Mouse (Mus musculus): ENCODE data around the gene Rbp1.

Gene Rbp1

DNA sequence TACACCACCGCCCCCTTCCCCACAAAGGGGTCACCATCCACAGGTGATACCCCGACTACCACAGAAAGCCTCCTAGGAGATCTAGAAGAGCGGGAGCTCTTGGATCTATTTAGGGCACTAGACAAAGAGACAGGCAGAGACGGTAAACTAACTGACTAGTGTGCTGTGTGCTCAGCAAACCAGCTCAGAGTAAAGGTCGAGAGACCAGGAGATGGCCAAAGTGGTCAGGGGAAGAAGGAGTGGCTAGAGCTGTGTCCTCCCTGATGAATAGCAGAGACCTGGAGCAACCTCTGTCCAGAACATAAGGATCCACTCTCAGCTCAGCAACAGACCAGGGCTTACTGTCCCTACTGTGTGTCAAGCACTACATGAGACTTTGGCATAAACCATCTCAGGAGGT is at the start of gene Rbp1:
Gene Rbp1, plus strand, starts transcription at position 306 of the 400 bp plus-strand sequence.
- no peak for DNase-seq (ENCODE audit: low read depth)

- DNase-seq (ENCODE audit: low read depth) = no peak
These were observed 49.4 kb upstream of the Rbp1 start for GRCm38 (mm10) chr9:98373358-98373757.

DNA sequence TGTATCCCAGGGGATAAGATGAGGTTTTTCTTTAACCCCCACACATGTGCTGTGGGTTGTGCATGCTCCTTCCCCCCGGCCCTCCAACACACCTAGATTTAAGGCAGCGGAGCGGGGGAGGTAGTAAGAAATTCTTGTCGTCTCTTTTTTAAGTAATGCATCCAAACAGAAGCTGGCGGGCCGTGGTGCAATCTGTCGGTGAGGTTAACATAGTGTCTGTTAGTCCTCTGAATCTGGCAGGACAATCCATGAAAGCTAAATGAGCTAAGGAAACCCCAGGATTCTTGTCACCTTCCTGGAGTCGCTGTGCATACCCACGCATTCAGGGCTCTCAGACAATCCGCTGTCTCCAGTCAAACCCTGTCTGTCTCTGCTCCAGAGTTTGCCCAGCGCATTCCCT is 47.9 kb upstream of the Rbp1 start:
- no peak for DNase-seq (ENCODE audit: low read depth)

DNA sequence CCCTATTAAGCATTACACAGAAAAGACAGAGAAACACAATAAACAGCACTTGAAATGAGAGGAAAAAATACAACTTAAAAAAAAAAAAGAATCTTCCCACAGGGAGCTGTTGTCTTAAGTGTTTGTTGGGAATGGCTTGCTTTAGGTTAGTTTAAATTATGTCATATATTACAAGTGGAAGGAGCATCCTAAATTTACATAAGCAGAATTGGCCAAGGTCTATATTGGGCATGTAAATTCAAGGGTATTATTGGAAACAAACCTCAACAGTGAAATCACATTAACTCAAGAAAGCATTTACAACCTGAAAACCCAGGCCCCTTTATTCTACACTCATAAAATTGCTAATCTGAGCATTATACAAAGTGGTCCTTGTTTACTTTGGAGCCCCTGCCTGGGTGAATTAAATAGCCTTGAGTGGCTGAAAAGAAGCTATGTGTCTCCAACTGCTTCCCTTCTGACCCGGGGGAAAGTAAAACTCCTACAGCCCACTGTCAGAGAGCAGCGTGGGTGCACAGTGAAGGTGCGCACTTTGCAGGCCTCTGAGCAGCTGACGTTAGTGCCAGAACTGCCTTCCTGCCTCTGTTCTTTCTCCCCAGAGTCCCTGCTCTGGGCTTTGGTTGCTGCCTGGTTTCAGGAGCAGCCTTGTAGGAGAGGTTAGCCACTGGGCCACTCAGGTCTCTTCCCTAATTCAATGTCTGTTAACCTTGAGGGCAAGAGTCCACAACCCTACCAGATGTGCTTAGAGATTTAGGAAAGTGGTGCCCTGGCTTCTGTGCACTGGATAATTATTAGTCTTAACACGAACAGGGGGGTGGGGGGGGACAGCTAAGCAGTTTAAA is 47.2 kb upstream of the Rbp1 start:
- DNase-seq (ENCODE audit: low read depth) = no peak

DNA sequence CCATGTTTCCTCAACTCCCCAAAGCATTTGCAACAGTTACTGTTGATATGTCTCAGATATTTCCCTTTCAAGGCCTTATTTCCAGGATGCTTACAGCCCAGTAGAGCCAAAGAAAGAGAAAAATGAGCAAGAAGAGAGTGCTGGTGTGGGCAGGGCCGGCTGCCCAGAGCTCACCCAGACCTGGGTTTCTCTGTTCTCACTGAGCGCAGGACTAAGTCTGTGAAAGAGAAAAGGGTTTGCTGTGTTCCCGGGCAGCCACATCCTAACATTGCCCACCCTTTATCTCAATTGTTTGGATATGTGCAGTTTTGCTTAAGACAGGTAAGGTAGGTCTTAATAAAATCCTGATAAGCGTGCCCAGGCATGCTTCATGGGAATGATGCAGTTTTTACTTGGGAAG is 43.0 kb upstream of the Rbp1 start:
- no peak for DNase-seq (ENCODE audit: low read depth)

GRCm38 (mm10) chr9:98380593-98380992 is 42.2 kb upstream of the Rbp1 start:
- DNase-seq (ENCODE audit: low read depth) = no peak

DNA sequence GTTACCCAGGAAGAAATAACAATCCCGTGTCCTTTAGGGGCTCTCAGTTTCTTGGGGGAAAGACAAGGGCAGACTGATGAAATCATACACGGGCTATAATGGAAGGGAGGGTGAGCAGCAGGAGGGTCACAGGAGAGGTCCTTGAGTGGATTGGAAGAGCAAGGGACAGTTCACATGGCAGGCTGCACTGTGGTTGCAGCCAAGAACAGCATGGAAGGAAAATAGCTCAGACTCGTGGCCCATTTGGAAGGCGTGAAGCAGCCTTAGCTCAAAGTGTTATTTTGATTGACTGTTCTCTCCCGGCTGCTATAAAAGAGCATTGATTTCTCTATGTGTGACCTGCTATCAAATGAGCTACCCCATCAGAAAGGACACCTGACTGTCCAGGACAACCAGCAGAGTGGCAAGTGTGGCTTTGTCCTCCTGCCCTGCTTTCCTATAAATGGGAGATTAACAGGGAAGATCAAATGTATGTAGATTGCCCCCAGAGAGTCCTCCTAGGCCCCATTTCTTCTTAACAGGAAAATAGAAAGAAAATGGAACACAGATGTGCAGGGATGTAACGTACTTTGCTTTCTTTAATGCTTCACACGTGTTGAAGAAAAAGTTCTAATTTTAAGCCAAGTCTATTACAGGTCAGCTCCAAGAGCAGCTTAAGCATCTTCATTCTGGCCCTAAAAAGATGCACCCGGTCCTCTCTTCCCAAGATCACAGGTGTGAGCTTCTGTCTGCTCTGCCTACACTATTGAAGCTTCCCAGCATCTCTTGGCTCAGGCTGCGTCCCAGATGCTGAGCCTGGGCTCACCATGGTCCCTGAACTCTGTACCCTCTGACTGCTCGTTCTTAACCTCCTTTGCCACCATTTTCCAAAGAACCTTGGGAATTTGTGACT is 34.8 kb upstream of the Rbp1 start:
- DNase-seq (ENCODE audit: low read depth) = no peak

DNA sequence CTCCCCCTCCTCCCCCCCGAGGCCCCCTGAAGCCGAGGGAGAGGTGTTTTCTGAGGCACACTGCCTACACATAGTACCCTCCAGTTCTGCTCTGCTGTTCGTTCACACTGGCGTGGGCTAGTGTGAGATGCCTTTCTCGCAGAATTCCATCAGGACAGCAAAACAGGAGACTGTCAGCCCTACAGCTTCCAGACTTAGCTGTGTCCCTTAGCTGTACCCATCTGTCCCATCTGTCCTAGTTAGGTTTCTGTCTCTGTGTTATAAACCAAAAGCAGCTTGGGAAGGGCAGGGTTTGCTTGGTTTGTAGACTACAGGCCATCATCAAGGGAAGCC is 34.2 kb upstream of the Rbp1 start:
- DNase-seq (ENCODE audit: low read depth) = no peak

DNA sequence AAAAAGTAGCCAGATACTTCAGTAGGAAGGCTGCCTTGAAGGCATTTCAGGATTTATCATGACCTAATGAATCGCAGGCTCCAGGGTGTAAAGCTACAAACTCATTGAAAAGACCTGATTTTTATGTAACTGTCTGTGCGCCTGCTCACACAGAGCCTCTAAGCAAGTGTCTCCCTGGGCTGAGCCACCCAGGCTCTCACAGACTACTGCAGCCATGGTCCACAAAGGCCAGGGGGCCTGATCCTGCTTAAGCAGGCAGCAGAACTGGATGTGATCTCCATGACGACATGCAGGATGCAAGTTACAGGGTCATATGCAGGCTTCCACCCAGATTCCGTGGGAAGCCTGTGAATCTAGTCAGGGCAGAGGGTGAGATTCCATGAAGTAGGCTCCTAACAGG is 29.3 kb upstream of the Rbp1 start:
- DNase-seq (ENCODE audit: low read depth) = no peak

DNA sequence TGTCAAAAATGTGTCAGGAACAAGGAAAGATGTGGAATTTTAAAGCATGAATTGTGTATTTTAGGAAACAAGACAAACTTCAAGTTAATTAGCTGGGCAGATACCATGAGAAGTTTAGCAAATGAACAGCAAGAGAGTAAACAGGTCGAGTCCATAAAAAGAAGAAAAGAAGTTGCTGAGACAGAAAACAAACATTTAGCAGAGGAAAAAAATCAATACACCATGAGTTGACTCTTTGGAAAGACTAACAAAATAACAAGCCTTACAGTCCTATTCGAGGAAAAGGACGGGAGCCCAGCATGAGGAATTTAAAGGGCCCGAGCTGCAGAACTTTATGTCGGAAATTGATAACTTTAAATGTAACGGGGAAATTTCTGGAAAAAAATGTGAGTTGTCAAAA is 25.6 kb upstream of the Rbp1 start:
- no peak for DNase-seq (ENCODE audit: low read depth)

DNA sequence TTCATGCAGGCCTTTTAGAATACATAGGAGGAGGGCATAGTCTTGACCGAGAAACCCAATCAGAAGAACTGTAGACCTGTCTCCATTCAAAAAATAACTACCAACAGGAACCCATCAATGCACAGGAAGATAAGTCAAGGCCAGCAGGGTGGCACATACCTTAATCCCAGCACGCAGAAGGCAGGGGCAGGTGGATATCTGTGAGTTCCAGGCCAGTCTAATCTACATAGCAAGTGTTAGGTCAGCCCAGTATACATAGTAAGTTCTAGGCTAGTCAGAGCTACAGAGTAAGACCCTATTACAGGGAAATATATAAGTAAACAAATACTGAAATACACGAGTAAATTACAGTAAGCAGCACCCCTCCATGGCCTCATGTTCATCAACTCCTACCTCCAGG is 24.9 kb upstream of the Rbp1 start:
- no peak for DNase-seq (ENCODE audit: low read depth)

GRCm38 (mm10) chr9:98400185-98400894 is 22.4 kb upstream of the Rbp1 start:
- DNase-seq (ENCODE audit: low read depth) = peak; percentile 45

DNA sequence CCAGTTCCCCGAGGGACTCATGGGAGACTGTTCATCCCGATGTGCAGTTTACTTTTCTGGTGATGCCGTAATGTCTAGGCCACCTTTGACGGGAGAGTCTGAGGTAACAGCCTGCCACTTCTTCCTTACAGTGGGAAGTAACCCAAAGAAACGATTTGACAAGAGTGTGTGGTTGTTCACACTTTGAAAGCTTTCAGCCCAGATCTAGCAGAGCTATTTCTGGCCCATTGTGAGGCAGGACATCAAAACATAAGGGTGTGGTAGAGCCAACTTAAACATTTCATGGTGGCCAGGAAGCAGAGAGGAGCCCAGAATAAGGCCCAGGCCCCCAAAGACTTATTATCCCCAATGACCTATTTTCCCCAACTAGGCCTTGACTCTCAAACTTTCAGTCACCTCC is 21.1 kb upstream of the Rbp1 start:
- DNase-seq (ENCODE audit: low read depth) = no peak

DNA sequence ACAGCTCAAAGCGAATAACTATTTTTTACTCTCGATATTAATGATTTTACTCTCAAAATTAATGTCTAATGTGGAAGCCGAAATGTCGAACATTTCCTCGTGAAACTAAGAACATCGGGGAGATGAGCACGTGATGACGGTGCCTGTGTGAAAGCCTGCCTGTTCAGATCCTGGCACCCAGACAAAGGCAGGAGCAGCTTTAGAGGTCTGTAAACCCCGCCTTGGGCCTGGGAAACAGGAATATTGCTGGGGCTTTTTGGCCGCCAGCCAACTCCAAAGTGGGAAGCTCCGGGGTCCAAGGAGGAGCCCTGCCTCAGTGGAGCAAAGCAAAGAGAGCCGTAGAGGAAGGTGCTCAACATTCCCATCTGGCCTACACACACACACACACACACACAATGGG is 15.0 kb upstream of the Rbp1 start:
- DNase-seq (ENCODE audit: low read depth) = no peak

- peak; percentile 84 for DNase-seq (ENCODE audit: low read depth)
These were observed 13.6 kb upstream of the Rbp1 start for GRCm38 (mm10) chr9:98409137-98409536.

- DNase-seq (ENCODE audit: low read depth) = no peak
These were observed 7.3 kb upstream of the Rbp1 start for GRCm38 (mm10) chr9:98415427-98415826.

DNA sequence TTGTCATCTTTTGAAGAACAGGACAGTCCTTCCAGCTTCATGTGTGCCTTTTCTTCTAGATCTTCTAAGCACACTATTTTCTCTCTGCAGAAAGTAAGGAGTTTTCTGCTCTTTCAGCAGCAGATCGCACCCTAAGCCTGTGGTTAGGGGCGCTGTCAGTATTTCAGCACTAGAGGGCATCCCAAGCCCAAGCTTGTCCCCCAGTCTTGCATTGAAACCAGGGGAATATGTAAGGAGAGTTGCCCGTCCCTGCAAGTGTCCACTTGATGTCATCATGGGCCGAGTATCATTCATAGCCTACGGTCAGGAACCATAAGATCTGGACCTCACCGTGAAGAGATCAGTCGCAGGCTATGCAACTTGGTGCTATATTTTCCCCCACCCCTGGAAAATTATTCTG is 4.8 kb upstream of the Rbp1 start:
- peak; percentile 73 for DNase-seq (ENCODE audit: low read depth)

DNA sequence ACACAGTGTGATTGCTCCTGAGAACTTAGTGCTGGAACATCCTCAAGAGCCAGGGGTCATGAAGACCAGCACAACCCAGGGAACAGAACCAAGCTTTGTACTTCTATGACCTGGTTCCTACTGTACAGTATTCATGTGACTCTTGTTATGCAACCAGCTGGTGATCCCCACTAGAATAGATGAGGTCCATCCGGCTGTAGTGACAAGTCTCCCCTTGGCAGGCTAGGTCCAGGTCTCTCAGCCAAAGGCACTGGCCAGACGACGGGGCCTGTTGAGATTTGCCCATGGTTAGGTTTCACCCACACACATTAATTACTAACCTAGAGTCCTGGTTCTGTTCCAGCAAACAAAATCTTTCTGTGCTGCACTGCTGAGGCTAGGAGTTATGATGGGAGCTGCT is 4.4 kb upstream of the Rbp1 start:
- DNase-seq (ENCODE audit: low read depth) = no peak

- DNase-seq (ENCODE audit: low read depth) = no peak
These were observed 2.1 kb upstream of the Rbp1 start for GRCm38 (mm10) chr9:98420666-98421065.

GRCm38 (mm10) chr9:98421903-98422302 is 858 bp upstream of the Rbp1 start:
- DNase-seq (ENCODE audit: low read depth) = no peak

DNA sequence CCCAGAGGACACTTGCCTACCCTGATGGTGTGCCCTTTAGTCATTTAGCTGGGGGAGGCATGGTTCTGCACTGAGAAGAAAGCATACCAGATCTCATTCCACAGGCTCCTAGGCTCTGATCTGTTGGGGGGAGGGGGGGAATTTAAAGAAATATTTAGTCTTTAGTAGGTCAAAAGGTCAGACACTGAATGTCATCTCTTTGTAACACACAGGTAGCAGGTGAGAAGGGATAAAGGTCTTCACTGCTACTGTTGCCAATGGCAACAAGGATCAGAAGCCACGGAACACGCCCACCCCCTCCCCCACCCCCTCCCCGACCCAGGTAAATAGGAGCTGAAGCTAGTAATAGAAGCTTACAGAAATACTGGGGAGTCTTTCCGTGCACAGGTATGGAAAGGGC is 930 bp downstream of the Rbp1 start:
- no peak for DNase-seq (ENCODE audit: low read depth)

DNA sequence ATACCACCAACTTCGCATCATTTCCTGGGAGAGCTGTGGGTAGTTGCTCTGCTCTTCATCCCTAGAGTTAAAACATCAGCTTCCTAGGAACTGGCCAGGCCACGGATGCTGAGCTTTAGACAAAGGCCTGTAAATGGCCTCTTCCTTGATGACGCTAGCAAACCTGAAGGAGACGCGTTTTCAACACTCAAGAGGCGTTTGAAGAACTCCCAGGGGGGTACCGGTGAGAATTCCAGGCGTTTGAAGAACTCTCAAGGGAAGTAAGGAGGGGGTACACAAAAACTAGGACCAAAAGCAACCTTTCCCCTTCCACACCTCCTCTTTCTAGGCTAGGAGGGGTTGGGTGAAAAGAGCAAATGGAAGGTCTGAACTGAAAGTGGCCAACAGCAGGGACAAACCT is 1.5 kb downstream of the Rbp1 start:
- DNase-seq (ENCODE audit: low read depth) = peak; percentile 17

DNA sequence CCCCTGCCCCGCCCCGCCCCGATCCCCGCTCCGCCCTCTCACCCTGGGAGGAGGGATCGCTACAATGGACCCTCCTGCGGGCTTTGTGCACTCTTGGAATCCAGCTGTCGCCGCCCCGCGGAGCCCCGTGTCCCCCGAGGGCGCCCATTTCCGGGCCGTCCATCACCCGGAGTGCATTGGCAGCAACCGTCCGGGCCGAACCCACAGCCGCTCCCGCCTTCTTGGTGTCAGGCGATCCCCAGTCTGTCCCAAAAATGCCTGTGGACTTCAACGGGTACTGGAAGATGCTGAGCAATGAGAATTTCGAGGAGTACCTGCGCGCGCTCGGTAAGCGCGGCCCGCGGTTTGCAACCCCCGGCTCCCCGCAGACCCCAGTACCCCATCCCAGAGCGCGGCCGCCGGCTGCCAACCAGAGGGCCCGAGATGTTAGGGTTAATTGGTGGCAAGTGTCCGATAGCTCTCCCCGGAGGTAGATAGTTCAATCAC is 2.0 kb downstream of the Rbp1 start:
- DNase-seq (ENCODE audit: low read depth) = peak; percentile 69

Measured in NIH3T3 (cell line).